Mouse (Mus musculus) MEL (cell line): ENCODE data around the gene Nanos2. TPM values are rescaled to one million over a fixed set of nuclear protein-coding genes. Genes with fewer than 3 reads are reported as not detected.

Experiments used
- DNase-seq: peaks from one replicate; pipeline ENCODE4 v3.0.0; 2011; ENCODE audit warnings: low read depth, low spot score
- H3K27ac ChIP-seq: 2 replicates; pipeline ENCODE4 v1.5.1; 2012; ENCODE audit warnings: low read depth, mild to moderate bottlenecking, control low read depth, low read length, moderate library complexity; ENCODE audit not compliant: control insufficient read depth
- H3K27me3 ChIP-seq, 2 experiments: fragments of 150-350 bp in 1 of 2; sonication (generic) in 1 of 2; 2 replicates each; pipeline ENCODE4 v1.6.1; 2012; ENCODE audit warnings: low read length in 2 of 2, mild to moderate bottlenecking in 2 of 2, improper control_type of control experiment in 1 of 2, moderate library complexity in 1 of 2; ENCODE audit not compliant: insufficient read depth in 2 of 2, control insufficient read depth in 1 of 2
- H3K36me3 ChIP-seq, 2 experiments: 2 replicates each; pipeline ENCODE4 v1.6.1; 2012 to 2014; ENCODE audit warnings: low read length in 2 of 2, improper control_type of control experiment in 1 of 2, inconsistent platforms in 1 of 2, mild to moderate bottlenecking in 1 of 2; ENCODE audit not compliant: insufficient read depth in 2 of 2, control insufficient read depth in 1 of 2
- H3K4me1 ChIP-seq, 2 experiments: fragments of 150-350 bp in 1 of 2; sonication (generic) in 1 of 2; 2 replicates each; pipeline ENCODE4 v1.6.1; 2012; ENCODE audit warnings: low read length in 2 of 2, improper control_type of control experiment in 1 of 2, mild to moderate bottlenecking in 1 of 2; ENCODE audit not compliant: insufficient read depth in 2 of 2, control insufficient read depth in 1 of 2
- H3K4me3 ChIP-seq, 2 experiments: fragments of 150-350 bp in 1 of 2; sonication (generic) in 1 of 2; 2 replicates each; pipeline ENCODE4 v1.5.1; 2012; ENCODE audit warnings: low read depth in 2 of 2, low read length in 2 of 2, mild to moderate bottlenecking in 2 of 2, moderate library complexity in 2 of 2, control low read depth in 1 of 2, improper control_type of control experiment in 1 of 2; ENCODE audit not compliant: control insufficient read depth in 1 of 2, insufficient read depth in 1 of 2
- H3K79me2 ChIP-seq: 2 replicates; pipeline ENCODE4 v1.6.1; 2012; ENCODE audit warnings: mild to moderate bottlenecking, low read length, moderate library complexity; ENCODE audit not compliant: control insufficient read depth, poor library complexity, insufficient read depth
- H3K9ac ChIP-seq: 2 replicates; pipeline ENCODE4 v1.6.1; 2012; ENCODE audit warnings: low read depth, mild to moderate bottlenecking, control low read depth, low read length, moderate library complexity; ENCODE audit not compliant: control insufficient read depth, poor library complexity, severe bottlenecking
- H3K9me3 ChIP-seq: fragments of 150-350 bp; sonication (generic); replicated peaks from 2 replicates; pipeline ENCODE4 v1.6.1; 2012; ENCODE audit warnings: mild to moderate bottlenecking, low read length, improper control_type of control experiment, moderate library complexity; ENCODE audit not compliant: insufficient read depth
- BHLHE40 ChIP-seq: IDR thresholded peaks from 2 replicates; pipeline ENCODE4 v1.6.1; 2012; ENCODE audit warnings: low read depth, mild to moderate bottlenecking, inconsistent platforms, low read length, improper control_type of control experiment, borderline replicate concordance
- CHD2 ChIP-seq: IDR thresholded peaks from 2 replicates; pipeline ENCODE4 v1.6.1; 2011; ENCODE audit warnings: low read length, improper control_type of control experiment
- ELF1 ChIP-seq: IDR thresholded peaks from 2 replicates; pipeline ENCODE4 v1.6.1; 2014; ENCODE audit warnings: low read depth, mild to moderate bottlenecking, inconsistent platforms, low read length, improper control_type of control experiment, moderate library complexity
- EP300 ChIP-seq, 2 experiments: IDR thresholded peaks; 2 replicates each; pipeline ENCODE4 v1.6.1; 2011; ENCODE audit warnings: improper control_type of control experiment in 2 of 2, low read length in 2 of 2, low read depth in 1 of 2, mild to moderate bottlenecking in 1 of 2
- GABPA ChIP-seq: IDR thresholded peaks from 2 replicates; pipeline ENCODE4 v1.6.1; 2012; ENCODE audit warnings: low read depth, mild to moderate bottlenecking, inconsistent platforms, low read length, improper control_type of control experiment, moderate library complexity
- GATA1 ChIP-seq: IDR thresholded peaks from 2 replicates; pipeline ENCODE4 v1.6.1; 2011; ENCODE audit warnings: low read depth, low read length, improper control_type of control experiment
- HCFC1 ChIP-seq: IDR thresholded peaks from 2 replicates; pipeline ENCODE4 v1.6.1; 2012; ENCODE audit warnings: low read depth, mild to moderate bottlenecking, inconsistent platforms, low read length, improper control_type of control experiment, moderate library complexity
- JUND ChIP-seq: IDR thresholded peaks from 2 replicates; pipeline ENCODE4 v1.6.1; 2011; ENCODE audit warnings: low read depth, mild to moderate bottlenecking, improper control_type of control experiment, low read length
- KAT2A ChIP-seq: conservative IDR thresholded peaks from 2 replicates; pipeline ENCODE4 v1.6.1; 2012; ENCODE audit warnings: low read depth, low read length, improper control_type of control experiment, inconsistent platforms
- MAX ChIP-seq: IDR thresholded peaks from 2 replicates; pipeline ENCODE4 v1.6.1; 2011; ENCODE audit warnings: low read length, improper control_type of control experiment
- MEF2A ChIP-seq: IDR thresholded peaks from 2 replicates; pipeline ENCODE4 v1.6.1; 2014; ENCODE audit warnings: low read depth, mild to moderate bottlenecking, inconsistent platforms, low read length, improper control_type of control experiment; ENCODE audit not compliant: poor library complexity, insufficient replicate concordance, severe bottlenecking; ENCODE audit errors: extremely low read depth
- MXI1 ChIP-seq: IDR thresholded peaks from 2 replicates; pipeline ENCODE4 v1.6.1; 2011; ENCODE audit warnings: mild to moderate bottlenecking, low read depth, low read length, improper control_type of control experiment
- MYB ChIP-seq: IDR thresholded peaks from 2 replicates; pipeline ENCODE4 v1.6.1; 2011; ENCODE audit warnings: mild to moderate bottlenecking, low read depth, low read length, improper control_type of control experiment
- MYC ChIP-seq: IDR thresholded peaks from 2 replicates; pipeline ENCODE4 v1.6.1; 2011; ENCODE audit warnings: low read depth, mild to moderate bottlenecking, low read length, improper control_type of control experiment, moderate library complexity
- POLR2A ChIP-seq, 2 experiments: IDR thresholded peaks; 2 replicates each; pipeline ENCODE4 v1.6.1; 2011 to 2012; ENCODE audit warnings: low read length in 2 of 2, mild to moderate bottlenecking in 2 of 2, control low read depth in 1 of 2, improper control_type of control experiment in 1 of 2, low read depth in 1 of 2, moderate library complexity in 1 of 2; ENCODE audit not compliant: control insufficient read depth in 1 of 2, insufficient read depth in 1 of 2, poor library complexity in 1 of 2
- POLR2AphosphoS2 ChIP-seq: IDR thresholded peaks from 2 replicates; pipeline ENCODE4 v1.6.1; 2011; ENCODE audit warnings: low read length, improper control_type of control experiment
- POLR2AphosphoS5 ChIP-seq: IDR thresholded peaks from 2 replicates; pipeline ENCODE4 v1.6.1; 2012; ENCODE audit warnings: low read depth, borderline replicate concordance, mild to moderate bottlenecking, inconsistent platforms, low read length, moderate library complexity, mixed read lengths
- RAD21 ChIP-seq: IDR thresholded peaks from 2 replicates; pipeline ENCODE4 v1.6.1; 2011; ENCODE audit warnings: mild to moderate bottlenecking, low read depth, low read length, improper control_type of control experiment
- RCOR1 ChIP-seq: IDR thresholded peaks from 2 replicates; pipeline ENCODE4 v1.6.1; 2012; ENCODE audit warnings: low read depth, mild to moderate bottlenecking, inconsistent platforms, low read length, improper control_type of control experiment
- SIN3A ChIP-seq: IDR thresholded peaks from 2 replicates; pipeline ENCODE4 v1.6.1; 2012; ENCODE audit warnings: low read length, improper control_type of control experiment, inconsistent platforms
- TAL1 ChIP-seq: IDR thresholded peaks from 2 replicates; pipeline ENCODE4 v1.6.1; 2012; ENCODE audit warnings: mild to moderate bottlenecking, inconsistent platforms, low read length, moderate library complexity, mixed read lengths
- TBP ChIP-seq: IDR thresholded peaks from 2 replicates; pipeline ENCODE4 v1.8.0; 2011; ENCODE audit warnings: low read depth, low read length, improper control_type of control experiment
- TCF12 ChIP-seq: IDR thresholded peaks from 2 replicates; pipeline ENCODE4 v1.6.1; 2014; ENCODE audit warnings: low read depth, mild to moderate bottlenecking, inconsistent platforms, low read length, improper control_type of control experiment, moderate library complexity
- ZC3H11A ChIP-seq: IDR thresholded peaks from 2 replicates; pipeline ENCODE4 v1.6.1; 2012; ENCODE audit warnings: low read depth, mild to moderate bottlenecking, inconsistent platforms, low read length, improper control_type of control experiment
- ZNF384 ChIP-seq: IDR thresholded peaks from 2 replicates; pipeline ENCODE4 v1.6.1; 2012; ENCODE audit warnings: low read depth, mild to moderate bottlenecking, inconsistent platforms, low read length, improper control_type of control experiment
- polyA plus RNA-seq, 2 experiments: library from polyadenylated mRNA; stranded (reverse) in 1 of 2; unstranded in 1 of 2; fragments of >175 nt in 1 of 2; fragments of >200 nt in 1 of 2; gene quantifications; 2 replicates each; pipeline versions ENCODE4 v1.2.1 to v1.2.4; 2012; ENCODE audit warnings: low replicate concordance in 2 of 2, low read depth in 1 of 2; ENCODE audit not compliant: insufficient read length in 2 of 2, insufficient read depth in 1 of 2, missing spikeins in 1 of 2
- total RNA-seq: library from RNA; depleted of rRNA; stranded (reverse); fragments of 300-350 nt; gene quantifications from 2 replicates; pipeline ENCODE4 v1.2.3, GENCODE M21; 2012

Nanos2 gene
- total and polyA plus RNA-seq, 3 experiments: not detected

- Histone ChIP-seq H3K27ac (no peak overlapping the region), H3K9ac (no peak overlapping the region), H3K4me1 (peaks cover 0 to 14% of the 10 kb centered on the region in 2 experiments; a peak in 2 of 4 replicates), H3K79me2 (no peaks in the 10 kb centered on the region), H3K36me3 (peaks cover 0 to 5% of the 10 kb centered on the region in 2 experiments; a peak in 1 of 4 replicates), H3K4me3 (no peak overlapping the region), H3K27me3 (no peaks in the 10 kb centered on the region), H3K9me3 (no peaks in the 10 kb centered on the region)
- TF ChIP-seq JUND (no peak), MYB (no peak), GATA1 (peak; percentile 73), POLR2A (IDR thresholded peaks at IDR 0.05; ENCODE audit: control insufficient read depth in 1 of 2, insufficient read depth in 1 of 2, low read depth in 1 of 2, low read length in 2 of 2, poor library complexity in 1 of 2) (no peak), MYC (no peak), BHLHE40 (no peak), MEF2A (no peak), TCF12 (no peak), POLR2AphosphoS5 (no peak), TAL1 (peak; percentile 34), EP300 (IDR thresholded peaks at IDR 0.05; ENCODE audit: low read depth in 1 of 2, low read length in 2 of 2) (peak in 1 of 2 experiments; percentile 53; a peak in 2 of 4 replicates), ELF1 (no peak), ZC3H11A (no peak), SIN3A (peak; percentile 28; the same call in 1 of the 2 replicates), GABPA (no peak), RCOR1 (no peak), KAT2A (no peak), POLR2AphosphoS2 (no peak)
- peak; percentile 59 for DNase-seq
Measured at GRCm38 (mm10) chr7:18950523-18951315, 36.5 kb upstream of the Nanos2 start.

GRCm38 (mm10) chr7:18951397-18951796 is 35.8 kb upstream of the Nanos2 start:
- H3K27me3 ChIP-seq: no peaks in the 10 kb centered on the region
- TF ChIP-seq SIN3A (peak; percentile 81), TBP (no peak), POLR2AphosphoS2 (no peak), MXI1 (peak; percentile 63), MAX (no peak), ZNF384 (no peak), RAD21 (no peak), HCFC1 (no peak), CHD2 (no peak)

More at GRCm38 (mm10) chr7:18951397-18951796, 35.8 kb upstream of the Nanos2 start:
- DNase-seq: peak; percentile 80
- Histone ChIP-seq H3K4me1 (peaks cover 0 to 15% of the 10 kb centered on the region in 2 experiments; a peak in 2 of 4 replicates), H3K27ac (no peak overlapping the region), H3K4me3 (no peak overlapping the region), H3K9me3 (no peaks in the 10 kb centered on the region), H3K79me2 (no peaks in the 10 kb centered on the region), H3K36me3 (peaks cover 0 to 5% of the 10 kb centered on the region in 2 experiments; a peak in 1 of 4 replicates), H3K9ac (no peak overlapping the region)
